Mouse (Mus musculus) heart, embryonic 13.5 days (tissue): Measurements from ENCODE around the gene Spen. TPM values are rescaled to one million over a fixed set of nuclear protein-coding genes. Genes with fewer than 3 reads are reported as not detected.
A peak's percentile ranks its signal among the peaks of the same experiment; 100 is the strongest.

Experiments
- ATAC-seq: fragments of 200-750 bp; cut with Nextera tagmentation; 2 replicates; pipeline ENCODE4 v1.8.0; 2017; ENCODE audit warnings: moderate TSS enrichment; ENCODE audit not compliant: insufficient number of reproducible peaks, low FRiP score, low TSS enrichment; ENCODE audit errors: extremely low read depth
- H3K27ac ChIP-seq: fragments of 300-500 bp; sonication (generic); replicated peaks from 2 replicates; pipeline ENCODE4 v1.5.1; 2015; ENCODE audit warnings: moderate library complexity, mild to moderate bottlenecking, inconsistent platforms
- H3K27me3 ChIP-seq: fragments of 300-500 bp; sonication (generic); replicated peaks from 2 replicates; pipeline ENCODE4 v1.6.1; 2015; ENCODE audit warnings: mild to moderate bottlenecking, inconsistent platforms
- H3K36me3 ChIP-seq: fragments of 300-500 bp; sonication (generic); 2 replicates; pipeline ENCODE4 v1.6.1; 2015; ENCODE audit warnings: mild to moderate bottlenecking, inconsistent platforms
- H3K4me1 ChIP-seq: fragments of 300-500 bp; sonication (generic); 2 replicates; pipeline ENCODE4 v1.6.1; 2015; ENCODE audit warnings: inconsistent platforms
- H3K4me2 ChIP-seq: fragments of 300-500 bp; sonication (generic); 2 replicates; pipeline ENCODE4 v1.6.1; 2015; ENCODE audit warnings: inconsistent platforms, mild to moderate bottlenecking, moderate library complexity
- H3K4me3 ChIP-seq: fragments of 300-500 bp; sonication (generic); 2 replicates; pipeline ENCODE4 v1.5.1; 2015; ENCODE audit warnings: moderate library complexity, mild to moderate bottlenecking, inconsistent platforms
- H3K9ac ChIP-seq: fragments of 300-500 bp; sonication (generic); 2 replicates; pipeline ENCODE4 v1.6.1; 2015; ENCODE audit warnings: inconsistent platforms, mild to moderate bottlenecking, moderate library complexity
- H3K9me3 ChIP-seq: fragments of 300-500 bp; sonication (generic); 2 replicates; pipeline ENCODE4 v1.6.1; 2016; ENCODE audit warnings: inconsistent platforms
- WGBS: fragments of 180-500 bp; shearing (Covaris S2); methylation state at CpG from one replicate; pipeline ENCODE4 v1.1.7; 2015; ENCODE audit warnings: mixed read lengths; 5-methylcytosine and 5-hydroxymethylcytosine counted together
- polyA plus RNA-seq: library from polyadenylated mRNA; unstranded; fragments of >200 nt; fragmentation: Nextera tagmentation; extraction: Ambion mirVana; gene quantifications from 2 replicates; pipeline ENCODE4 v1.2.1, GENCODE M21; 2015

Gene Spen
- polyA plus RNA-seq, 1 experiment from 2014 or later, result 6.6 TPM

DNA sequence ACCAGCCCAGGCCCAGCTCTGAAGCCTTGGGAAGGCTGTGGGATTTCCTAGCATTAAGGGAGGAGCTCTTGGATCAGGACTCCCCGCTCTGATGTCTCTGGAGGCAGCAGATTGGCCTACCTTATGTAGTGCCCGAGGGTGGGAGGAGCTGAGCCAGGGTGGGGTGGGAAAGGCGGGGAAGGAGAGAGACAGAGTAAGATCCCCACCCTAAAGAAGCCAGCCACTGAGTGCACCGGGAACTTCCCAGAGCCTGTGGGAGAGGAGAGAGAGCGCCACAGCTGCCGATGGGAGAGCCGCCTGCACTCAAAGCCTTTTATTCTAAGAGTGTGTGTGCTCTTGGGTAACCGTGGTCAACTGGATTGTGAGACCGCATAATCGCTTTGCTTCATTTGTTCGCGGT lies 77.3 kb downstream of the Spen start:
- H3K9ac ChIP-seq, result no peak overlapping the region
- no peak for ATAC-seq
- no peak overlapping the region for H3K4me3 ChIP-seq
- WGBS, result 67% methylated on average over 12 of the region's 12 CpGs
- no peaks in the 10 kb centered on the region for H3K27me3 ChIP-seq
- no peak overlapping the region for H3K4me2 ChIP-seq
- no peaks in the 10 kb centered on the region for H3K9me3 ChIP-seq
- no peak overlapping the region for H3K27ac ChIP-seq
- peaks cover 16% of the 10 kb centered on the region for H3K4me1 ChIP-seq
- peaks cover 58% of the 10 kb centered on the region for H3K36me3 ChIP-seq

DNA sequence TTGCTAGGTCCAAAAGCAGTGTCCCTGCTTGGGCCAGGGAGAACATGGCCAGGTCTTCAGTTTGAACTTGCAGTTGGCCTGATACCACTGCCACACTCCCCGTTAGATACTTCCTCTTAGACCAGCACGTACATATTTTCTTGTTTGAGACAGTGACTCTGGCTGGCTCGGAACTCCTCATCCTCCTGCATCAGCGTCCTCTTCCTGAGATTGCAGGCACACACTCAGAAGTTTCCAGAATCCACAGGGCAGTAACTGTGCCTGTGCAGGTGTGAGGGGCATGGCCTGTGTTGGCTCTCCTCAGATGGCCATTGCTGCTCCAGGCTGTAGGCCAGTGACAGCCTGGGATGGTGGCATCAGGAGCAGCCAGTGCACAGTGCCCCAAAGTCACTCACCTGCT lies 77.9 kb downstream of the Spen start:
- Histone ChIP-seq H3K27ac (no peak overlapping the region), H3K36me3 (peaks cover 53% of the 10 kb centered on the region), H3K9ac (no peak overlapping the region), H3K4me2 (no peak overlapping the region), H3K4me1 (peaks cover 20% of the 10 kb centered on the region), H3K27me3 (no peaks in the 10 kb centered on the region), H3K4me3 (no peak overlapping the region), H3K9me3 (no peaks in the 10 kb centered on the region)
- WGBS, result 77% methylated on average over 4 of the region's 4 CpGs
- no peak for ATAC-seq

DNA sequence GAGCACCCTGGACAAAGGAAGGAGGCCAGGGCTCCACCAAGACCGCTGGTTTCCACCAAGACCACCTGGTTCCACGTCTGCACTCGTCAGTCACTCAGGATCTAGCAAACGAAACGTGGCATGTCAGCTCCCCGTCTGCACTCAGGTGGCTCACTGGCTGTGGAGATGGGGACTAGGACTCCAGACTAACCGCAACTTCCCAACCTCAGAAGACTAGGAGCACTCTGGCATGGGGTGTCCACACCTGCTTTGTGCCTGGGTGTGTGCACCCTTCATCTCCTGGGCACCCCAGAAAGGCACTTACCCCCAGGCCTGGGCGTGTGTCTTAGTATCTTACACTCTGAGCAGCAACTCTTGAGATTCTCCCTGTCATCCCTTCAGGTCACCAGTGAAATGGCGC lies 78.6 kb downstream of the Spen start:
- H3K4me3 ChIP-seq, result no peak overlapping the region
- no peak for ATAC-seq
- H3K36me3 ChIP-seq, result peaks cover 46% of the 10 kb centered on the region
- H3K27me3 ChIP-seq, result no peaks in the 10 kb centered on the region
- WGBS, result 89% methylated on average over 9 of the region's 9 CpGs
- H3K4me1 ChIP-seq, result peaks cover 24% of the 10 kb centered on the region
- no peak overlapping the region for H3K4me2 ChIP-seq
- no peak overlapping the region; the same call in 1 of the 2 replicates for H3K9ac ChIP-seq
- H3K9me3 ChIP-seq, result no peaks in the 10 kb centered on the region
- H3K27ac ChIP-seq, result no peak overlapping the region

GRCm38 (mm10) chr4:141458888-141459287 lies 79.5 kb downstream of the Spen start:
- Histone ChIP-seq H3K4me1 (peaks cover 24% of the 10 kb centered on the region), H3K4me2 (no peak overlapping the region), H3K36me3 (peaks cover 39% of the 10 kb centered on the region), H3K9ac (peak overlapping the region; percentile 67; the same call in 1 of the 2 replicates), H3K27ac (no peak overlapping the region), H3K27me3 (no peaks in the 10 kb centered on the region), H3K4me3 (no peak overlapping the region), H3K9me3 (no peaks in the 10 kb centered on the region)
- ATAC-seq, result no peak
- 68% methylated on average over 3 of the region's 3 CpGs for WGBS

DNA sequence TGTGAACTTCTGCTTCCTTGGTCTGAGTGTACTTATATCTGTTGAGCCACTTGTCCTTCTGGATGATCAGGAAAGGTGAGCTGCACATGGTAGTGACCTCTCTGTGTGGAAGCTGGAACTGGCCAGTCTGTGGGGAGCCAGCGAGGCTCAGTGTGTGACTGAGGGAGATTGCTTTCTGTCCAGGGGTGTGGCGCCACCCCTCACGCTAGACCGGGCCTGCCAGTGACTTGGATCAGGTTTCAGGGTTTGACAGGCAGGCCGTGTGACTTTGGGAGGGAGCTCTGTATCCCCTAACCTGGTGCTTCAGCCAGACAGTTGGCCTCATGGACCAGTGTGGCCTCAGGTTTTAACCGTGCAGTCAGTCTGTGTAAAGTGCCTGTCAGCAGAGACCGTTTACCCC lies 80.2 kb downstream of the Spen start:
- Histone ChIP-seq H3K9me3 (no peaks in the 10 kb centered on the region), H3K27me3 (no peaks in the 10 kb centered on the region), H3K4me2 (0 out of 2 replicates have a peak overlapping the region, but pooled peaks have one; percentile 1), H3K36me3 (peaks cover 38% of the 10 kb centered on the region), H3K4me1 (peaks cover 24% of the 10 kb centered on the region), H3K9ac (peak overlapping the region; percentile 67), H3K4me3 (no peak overlapping the region), H3K27ac (peak overlapping the region; percentile 62)
- peak; percentile 38; the same call in 1 of the 2 replicates for ATAC-seq
- WGBS, result 14% methylated on average over 7 of the region's 7 CpGs

DNA sequence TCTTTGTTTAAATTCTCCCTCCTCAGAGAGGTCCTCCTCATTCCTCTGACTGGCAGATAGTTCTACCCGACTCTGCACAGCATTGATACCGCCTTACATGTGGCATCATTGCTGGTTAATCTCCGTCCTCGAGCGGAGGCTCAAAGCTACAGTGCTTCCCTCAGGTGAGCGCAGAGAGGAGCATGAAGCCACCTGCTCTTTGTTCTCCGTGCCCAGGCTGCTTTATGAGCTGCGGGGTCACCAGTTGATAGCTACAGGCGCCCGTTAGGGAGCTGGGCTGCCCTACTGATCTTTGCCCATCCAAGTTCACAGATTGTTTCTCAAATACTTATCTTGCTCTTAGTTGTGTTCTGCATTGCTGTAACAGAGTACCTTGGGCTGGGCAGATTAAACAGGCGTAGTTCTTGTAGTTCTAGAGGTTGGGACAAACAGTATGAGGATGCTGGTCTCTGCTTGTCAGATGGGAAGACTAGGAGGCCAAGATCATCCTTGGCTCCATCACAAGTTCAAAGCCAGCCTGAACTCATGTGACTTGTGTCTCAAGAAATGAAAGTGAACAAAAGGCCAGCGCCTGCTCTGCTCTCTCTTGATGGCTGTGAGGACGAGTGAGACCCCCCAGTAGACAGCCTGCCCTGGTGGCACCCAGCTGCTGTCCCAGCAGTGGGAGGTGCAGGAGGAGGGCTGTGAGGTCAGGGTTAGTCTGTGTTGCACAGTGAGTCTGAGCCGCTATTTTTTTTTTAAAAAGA lies 82.0 kb downstream of the Spen start:
- no peak for ATAC-seq
- Histone ChIP-seq H3K27me3 (no peaks in the 10 kb centered on the region), H3K4me2 (no peak overlapping the region), H3K9me3 (no peaks in the 10 kb centered on the region), H3K27ac (no peak overlapping the region), H3K4me3 (no peak overlapping the region), H3K36me3 (peaks cover 38% of the 10 kb centered on the region), H3K4me1 (peaks cover 24% of the 10 kb centered on the region), H3K9ac (no peak overlapping the region)
- WGBS, result 90% methylated on average over 14 of the region's 14 CpGs

GRCm38 (mm10) chr4:141455526-141455925 lies 82.9 kb downstream of the Spen start:
- H3K9me3 ChIP-seq, result no peaks in the 10 kb centered on the region
- no peak overlapping the region for H3K27ac ChIP-seq
- H3K4me3 ChIP-seq, result no peak overlapping the region
- H3K4me1 ChIP-seq, result peaks cover 27% of the 10 kb centered on the region
- no peak for ATAC-seq
- H3K27me3 ChIP-seq, result no peaks in the 10 kb centered on the region
- peaks cover 42% of the 10 kb centered on the region for H3K36me3 ChIP-seq
- WGBS, result 76% methylated on average over 4 of the region's 4 CpGs
- no peak overlapping the region for H3K9ac ChIP-seq
- no peak overlapping the region for H3K4me2 ChIP-seq

- H3K4me3 ChIP-seq, result no peak overlapping the region
- H3K27me3 ChIP-seq, result no peaks in the 10 kb centered on the region
- H3K9ac ChIP-seq, result no peak overlapping the region
- ATAC-seq, result no peak
- 66% methylated on average over 14 of the region's 14 CpGs for WGBS
- no peaks in the 10 kb centered on the region for H3K9me3 ChIP-seq
- H3K27ac ChIP-seq, result no peak overlapping the region
- no peak overlapping the region for H3K4me2 ChIP-seq
- peaks cover 46% of the 10 kb centered on the region for H3K36me3 ChIP-seq
- peaks cover 27% of the 10 kb centered on the region for H3K4me1 ChIP-seq
Observed at GRCm38 (mm10) chr4:141454581-141455350, 83.6 kb downstream of the Spen start.

- 92% methylated on average over 9 of the region's 9 CpGs for WGBS
- Histone ChIP-seq H3K4me1 (0 out of 2 replicates have a peak, but pooled peaks cover 10% of the 10 kb centered on the region), H3K36me3 (peaks cover 73% of the 10 kb centered on the region), H3K9me3 (no peaks in the 10 kb centered on the region), H3K27me3 (no peaks in the 10 kb centered on the region), H3K4me2 (no peak overlapping the region), H3K27ac (no peak overlapping the region), H3K4me3 (no peak overlapping the region), H3K9ac (no peak overlapping the region)
- no peak for ATAC-seq
Observed at GRCm38 (mm10) chr4:141451916-141452450, 86.4 kb downstream of the Spen start.

DNA sequence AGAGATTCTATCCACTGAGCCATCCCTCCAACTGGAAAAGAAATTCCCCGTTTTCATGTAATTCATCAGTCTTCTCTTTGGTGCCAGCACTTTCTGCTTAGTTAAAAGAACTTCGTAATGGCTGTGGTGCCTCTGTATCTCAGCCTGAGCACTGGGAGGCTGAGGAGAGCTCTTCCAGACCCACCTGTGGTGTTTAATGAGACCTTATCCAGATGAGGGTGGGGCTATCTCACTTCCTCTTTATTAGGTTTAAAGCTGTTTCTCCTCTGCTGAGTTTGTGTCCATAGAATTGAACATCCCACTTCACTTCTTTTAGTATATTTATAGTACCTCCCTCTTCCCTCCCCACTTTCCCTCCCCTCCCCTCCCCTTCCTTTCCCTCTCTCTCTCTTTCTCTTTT lies 87.1 kb downstream of the Spen start:
- 82% methylated on average over 2 of the region's 2 CpGs for WGBS
- ATAC-seq, result no peak

DNA sequence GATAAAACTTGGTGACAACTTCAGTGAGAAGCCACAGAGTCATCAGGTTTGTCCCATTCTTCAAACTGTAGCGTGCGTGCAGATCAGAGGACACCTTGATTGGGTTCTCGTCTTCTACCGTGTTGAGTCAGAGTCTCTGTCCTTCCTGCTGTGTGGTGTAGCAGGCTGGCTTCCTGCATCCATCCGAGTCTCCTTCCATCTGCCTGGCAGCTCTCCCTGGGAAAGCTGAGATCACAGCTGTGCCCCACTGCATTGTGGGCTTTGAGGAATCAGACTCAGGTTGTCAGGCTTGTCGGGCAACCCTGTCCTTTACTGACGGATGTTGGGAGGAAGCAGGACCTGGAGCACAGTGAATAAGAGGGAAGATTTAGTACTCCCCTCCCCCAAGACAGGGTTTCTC lies 92.2 kb downstream of the Spen start:
- Histone ChIP-seq H3K36me3 (peaks cover 46% of the 10 kb centered on the region), H3K9ac (peak overlapping the region; percentile 97; the same call in 1 of the 2 replicates), H3K4me3 (no peak overlapping the region), H3K4me1 (peaks cover 28% of the 10 kb centered on the region), H3K27me3 (no peaks in the 10 kb centered on the region), H3K27ac (no peak overlapping the region), H3K4me2 (peak overlapping the region; percentile 89; the same call in 1 of the 2 replicates), H3K9me3 (no peaks in the 10 kb centered on the region)
- WGBS, result 63% methylated on average over 7 of the region's 7 CpGs
- no peak for ATAC-seq

More for the DNA sequence above, 87.1 kb downstream of the Spen start:
- Histone ChIP-seq H3K4me1 (peaks cover 13% of the 10 kb centered on the region), H3K27ac (no peak overlapping the region), H3K4me3 (no peak overlapping the region), H3K27me3 (no peaks in the 10 kb centered on the region), H3K9ac (no peak overlapping the region), H3K36me3 (peaks cover 75% of the 10 kb centered on the region), H3K4me2 (no peak overlapping the region), H3K9me3 (no peaks in the 10 kb centered on the region)
